Mouse (Mus musculus): ENCODE results near the gene Ube2g2. TPM values are rescaled to one million over a fixed set of nuclear protein-coding genes. Genes with fewer than 3 reads are reported as not detected.
"Not testable (repeated sequence)": the region's sequence is repeated elsewhere in the genome, so short reads cannot be mapped to it uniquely, and the experiment has no call there.

Ube2g2 gene
- total RNA-seq, 2 experiments from 2014 or later: 95.4 to 100.0 TPM

DNA sequence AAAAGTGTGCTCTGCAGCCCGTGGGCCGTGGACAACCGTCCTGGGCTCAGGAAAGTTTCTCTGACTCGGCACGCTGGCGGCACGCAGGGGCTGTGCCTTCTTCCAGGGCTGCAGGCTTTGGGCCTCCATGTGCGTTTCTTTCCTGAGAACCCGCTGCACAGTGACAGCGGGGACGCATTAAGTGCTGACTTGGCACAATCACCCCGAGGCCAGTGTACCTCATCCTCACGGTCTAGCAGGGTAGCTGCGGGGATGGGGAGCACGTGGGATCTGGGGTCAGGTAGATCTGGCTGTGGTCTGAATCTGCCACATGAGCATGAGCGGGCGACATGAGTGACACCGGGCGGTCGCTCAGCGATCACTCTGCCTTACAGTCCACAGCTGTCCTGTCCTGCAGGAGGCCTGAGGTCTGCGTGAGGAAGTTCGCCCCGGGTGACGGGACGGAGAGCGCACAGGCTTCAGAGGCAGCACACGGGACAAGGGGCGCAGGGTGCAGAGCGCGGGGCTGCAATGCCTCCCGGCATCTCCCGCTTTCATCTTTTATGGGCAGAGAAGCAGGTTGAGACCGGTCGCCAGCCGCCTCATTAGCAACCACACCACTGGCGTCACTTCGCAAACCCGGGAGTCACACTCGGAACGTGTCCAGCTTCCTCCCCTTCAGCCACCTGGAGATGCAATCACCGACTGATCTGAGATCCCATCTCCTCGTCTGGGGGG lies 42.0 kb downstream of the Ube2g2 start:
- no peak overlapping the region; the same call in 1 of the 2 replicates for H3K4me3 ChIP-seq
- intact Hi-C loops (cut with DNase I): no loop called here
- DNase-seq: no peak
- no peak overlapping the region for H3K27ac ChIP-seq
- TF ChIP-seq CTCF (IDR thresholded peaks at IDR 0.05): no peak

- TF ChIP-seq CTCF (IDR thresholded peaks at IDR 0.05): no peak
- no peak for DNase-seq
- no peak overlapping the region for H3K4me3 ChIP-seq
- intact Hi-C loops (cut with DNase I): no loop called here
- H3K27ac ChIP-seq: no peak overlapping the region
Measured at GRCm38 (mm10) chr10:77666342-77666741, 44.3 kb downstream of the Ube2g2 start.

- no peak for TF ChIP-seq CTCF (IDR thresholded peaks at IDR 0.05)
- DNase-seq: no peak
Measured at GRCm38 (mm10) chr10:77667402-77667801, 45.3 kb downstream of the Ube2g2 start.

GRCm38 (mm10) chr10:77670710-77671109 lies 48.6 kb downstream of the Ube2g2 start:
- TF ChIP-seq CTCF (IDR thresholded peaks at IDR 0.05): no peak
- Histone ChIP-seq H3K27ac (no peak overlapping the region), H3K4me3 (no peak overlapping the region)
- intact Hi-C loops (cut with DNase I): no loop called here
- no peak for DNase-seq

More at GRCm38 (mm10) chr10:77667402-77667801, 45.3 kb downstream of the Ube2g2 start:
- intact Hi-C loops (cut with DNase I): no loop called here
- Histone ChIP-seq H3K27ac (no peak overlapping the region), H3K4me3 (no peak overlapping the region)

DNA sequence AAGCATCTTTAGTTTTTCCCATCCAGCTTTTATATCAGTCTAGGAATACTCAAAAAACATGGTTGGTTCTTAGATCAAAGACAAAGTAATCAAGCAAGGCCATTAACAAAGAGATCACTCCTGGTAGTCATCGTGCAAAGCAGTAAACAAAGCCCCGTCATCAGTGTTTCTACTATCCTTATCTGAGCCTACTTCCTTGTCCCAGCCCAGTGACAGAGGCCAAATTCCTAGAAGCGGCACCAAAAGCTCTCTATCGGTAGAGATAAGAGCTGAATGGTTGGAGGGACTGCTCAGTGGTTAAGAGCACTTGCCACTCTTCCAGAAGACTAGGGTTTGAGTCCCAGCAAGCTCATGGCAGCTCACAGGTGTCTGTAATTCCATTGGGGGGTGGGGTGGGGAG lies 49.4 kb downstream of the Ube2g2 start:
- Histone ChIP-seq H3K27ac (no peak overlapping the region), H3K4me3 (no peak overlapping the region)
- TF ChIP-seq CTCF (IDR thresholded peaks at IDR 0.05): no peak

GRCm38 (mm10) chr10:77673765-77674164 lies 51.7 kb downstream of the Ube2g2 start:
- H3K27ac ChIP-seq: no peak overlapping the region
- TF ChIP-seq CTCF (IDR thresholded peaks at IDR 0.05): no peak
- no peak overlapping the region for H3K4me3 ChIP-seq
- intact Hi-C loops (cut with DNase I): no loop called here
- no peak for DNase-seq

More for the DNA sequence above, 49.4 kb downstream of the Ube2g2 start:
- DNase-seq: no peak
- intact Hi-C loops (cut with DNase I): no loop called here

- Histone ChIP-seq H3K4me3 (no peak overlapping the region), H3K27ac (no peak overlapping the region)
- DNase-seq: no peak
- intact Hi-C loops (cut with DNase I): no loop called here
- no peak for TF ChIP-seq CTCF (IDR thresholded peaks at IDR 0.05)
Measured at GRCm38 (mm10) chr10:77677562-77677961, 55.5 kb downstream of the Ube2g2 start.

DNA sequence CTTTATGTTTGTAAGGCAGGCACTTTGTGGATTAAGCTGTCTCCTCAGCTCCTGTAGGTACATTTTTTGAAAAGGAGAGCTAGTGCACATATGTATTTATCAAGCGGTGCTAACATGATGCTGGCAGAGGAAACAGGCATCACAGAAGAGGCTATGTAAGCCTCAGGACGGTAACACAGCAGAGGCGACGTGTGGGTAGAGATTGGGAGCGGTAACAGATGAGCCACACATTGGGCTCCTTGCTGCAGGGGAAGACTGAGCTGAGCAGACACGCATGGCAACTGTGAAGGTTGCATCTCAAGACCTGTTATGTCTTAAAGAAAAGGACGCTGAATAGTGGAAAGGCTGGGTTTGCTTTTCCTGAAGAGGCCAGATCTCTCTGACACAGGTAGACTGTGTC lies 60.9 kb downstream of the Ube2g2 start:
- Histone ChIP-seq H3K4me3 (no peak overlapping the region), H3K27ac (no peak overlapping the region)
- no peak for DNase-seq
- intact Hi-C loops (cut with DNase I): no loop called here
- no peak for TF ChIP-seq CTCF (IDR thresholded peaks at IDR 0.05)

GRCm38 (mm10) chr10:77684181-77684580 lies 62.1 kb downstream of the Ube2g2 start:
- TF ChIP-seq CTCF (IDR thresholded peaks at IDR 0.05): no peak
- intact Hi-C loops (cut with DNase I): no loop called here
- Histone ChIP-seq H3K27ac (no peak overlapping the region), H3K4me3 (no peak overlapping the region)
- DNase-seq: no peak

DNA sequence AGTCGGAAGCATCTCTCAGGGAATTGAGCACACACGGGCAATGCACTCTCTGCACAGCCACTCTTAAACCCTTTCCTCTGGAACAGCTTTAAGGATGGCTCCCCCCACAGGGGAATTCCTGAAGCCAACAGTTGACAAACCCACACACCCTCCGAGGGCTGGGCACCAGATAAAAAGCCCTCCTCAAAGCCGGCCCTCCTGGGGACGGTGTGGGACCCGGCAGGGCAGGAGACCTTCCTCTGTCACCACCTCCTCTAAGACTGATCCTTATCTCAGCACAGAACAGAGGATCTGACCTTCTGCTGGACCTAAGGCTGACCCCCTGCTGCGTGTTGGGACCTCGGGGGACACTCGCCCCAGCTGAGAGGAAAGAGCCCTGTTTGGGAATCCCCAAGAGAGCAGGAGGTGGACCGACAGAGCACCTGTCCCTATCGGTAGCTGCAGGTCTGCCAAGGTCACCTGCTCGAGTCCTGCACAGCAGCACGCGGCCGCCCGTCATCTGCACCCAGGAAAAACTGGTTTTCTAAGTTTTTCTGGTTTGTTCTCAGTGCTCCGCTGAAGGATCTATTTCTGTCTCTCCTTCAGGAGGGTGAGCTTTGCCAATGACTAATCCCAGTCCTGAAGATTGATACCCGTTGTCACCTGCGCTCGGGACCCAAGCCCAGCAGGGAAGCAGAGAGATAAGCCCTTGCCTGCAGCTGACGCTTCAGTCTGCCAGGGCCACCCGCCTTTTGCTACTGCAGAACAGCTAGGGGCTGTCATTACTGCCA lies 64.0 kb downstream of the Ube2g2 start, which contains the start of gene Tspear:
Gene Tspear, plus strand, starts transcription at position 675 of the 770 bp plus-strand sequence.
- Histone ChIP-seq H3K27ac (no peak within 1 kb of the TSS), H3K4me3 (no peak within 1 kb of the TSS)
- intact Hi-C loops (cut with DNase I): no loop called here
- no peak for DNase-seq
- TF ChIP-seq CTCF (IDR thresholded peaks at IDR 0.05): no peak

DNA sequence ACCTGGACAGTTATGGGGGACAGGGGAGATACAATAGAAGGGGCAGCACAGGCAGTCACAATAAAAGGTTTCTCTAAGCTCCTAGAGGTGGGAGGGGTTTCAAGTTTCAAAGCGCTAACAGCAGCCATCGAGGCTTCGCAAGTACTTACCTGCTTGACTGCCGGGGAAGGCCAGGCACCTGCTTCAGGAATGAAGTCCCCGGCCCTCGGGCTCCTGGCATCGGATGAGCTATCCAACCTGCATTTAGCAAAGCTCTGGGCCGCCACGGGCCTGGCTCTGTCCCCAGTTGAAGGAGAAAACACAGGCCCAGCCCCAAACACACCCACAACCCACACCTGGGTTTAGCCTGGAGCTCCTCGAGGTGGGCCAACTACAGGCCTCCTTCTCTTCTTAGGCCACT lies 64.9 kb downstream of the Ube2g2 start:
- TF ChIP-seq CTCF (IDR thresholded peaks at IDR 0.05): no peak
- Histone ChIP-seq H3K4me3 (no peak overlapping the region), H3K27ac (no peak overlapping the region)
- no peak for DNase-seq
- intact Hi-C loops (cut with DNase I): no loop called here

GRCm38 (mm10) chr10:77690356-77690807 lies 68.3 kb downstream of the Ube2g2 start, which contains the start of gene Gm19402:
Gene Gm19402 (minus strand): TSS chr10:77690757.
- intact Hi-C loops (cut with DNase I); DNase-seq; H3K4me3 ChIP-seq; H3K27ac ChIP-seq: not testable (repeated sequence)

Small RNA genes within 50 kb of the gene (microRNA-seq; reads per million reads assigned to microRNA genes)
- 6.5 reads per million for gene Mir1930

Other genes with a start within 250 kb of the Ube2g2 start
- 1 to 10 TPM; 6.6 to 8.9 TPM for gene Adarb1, start 204.0 kb upstream of the Ube2g2 start, total RNA-seq (2021)
- 1 to 10 TPM; 5.4 to 8.4 TPM for gene Fam207a, start 106.5 kb upstream of the Ube2g2 start, total RNA-seq (2021)
- gene Itgb2, start 92.0 kb upstream of the Ube2g2 start, total RNA-seq (2021): 1 to 10 TPM in 1 of 2 experiments, under 1 TPM in 1; 0.92 to 1.8 TPM
- gene Pttg1ip, start 40.6 kb upstream of the Ube2g2 start, total RNA-seq (2021): 10 to 100 TPM; 30.5 to 36.5 TPM
- 10 to 100 TPM; 43.5 to 44.5 TPM for gene Sumo3, start 16.2 kb upstream of the Ube2g2 start, total RNA-seq (2021)
- 1 to 10 TPM; 8.4 to 8.6 TPM for gene Gm49325, start 16.1 kb upstream of the Ube2g2 start, total RNA-seq (2021)
- gene Tspear, start 64.3 kb downstream of the Ube2g2 start, total RNA-seq (2021): not detected
- not detected for gene Gm19402, start 68.5 kb downstream of the Ube2g2 start, total RNA-seq (2021)
- not detected for gene Gm9508, start 75.0 kb downstream of the Ube2g2 start, total RNA-seq (2021)
- not detected for gene Gm10272, start 84.4 kb downstream of the Ube2g2 start, total RNA-seq (2021)
- gene Gm10024, start 89.2 kb downstream of the Ube2g2 start, total RNA-seq (2021): not detected
- gene Gm10142, start 93.5 kb downstream of the Ube2g2 start, total RNA-seq (2021): not detected
- not detected for gene Krtap12-1, start 98.3 kb downstream of the Ube2g2 start, total RNA-seq (2021)
- not detected for gene Gm10100, start 104.2 kb downstream of the Ube2g2 start, total RNA-seq (2021)
- gene Gm18596, start 120.4 kb downstream of the Ube2g2 start, total RNA-seq (2021): not detected
- gene Gm9736, start 129.1 kb downstream of the Ube2g2 start, total RNA-seq (2021): not detected
- gene Gm3233, start 137.4 kb downstream of the Ube2g2 start, total RNA-seq (2021): not detected
- gene Gm3238, start 149.1 kb downstream of the Ube2g2 start, total RNA-seq (2021): not detected
- gene Gm7138, start 154.7 kb downstream of the Ube2g2 start, total RNA-seq (2021): not detected
- not detected for gene Gm3250, start 160.3 kb downstream of the Ube2g2 start, total RNA-seq (2021)
- gene Gm7137, start 165.9 kb downstream of the Ube2g2 start, total RNA-seq (2021): not detected
- gene Gm9639, start 172.8 kb downstream of the Ube2g2 start, total RNA-seq (2021): not detected
- not detected for gene Gm19668, start 176.9 kb downstream of the Ube2g2 start, total RNA-seq (2021)
- gene Gm9507, start 189.6 kb downstream of the Ube2g2 start, total RNA-seq (2021): not detected
- gene Gm2696, start 192.4 kb downstream of the Ube2g2 start, total RNA-seq (2021): not detected
- gene Krtap10-4, start 204.8 kb downstream of the Ube2g2 start, total RNA-seq (2021): not detected
- not detected for gene Krtap10-10, start 213.7 kb downstream of the Ube2g2 start, total RNA-seq (2021)
- gene Gm36176, start 224.5 kb downstream of the Ube2g2 start, total RNA-seq (2021): not detected
- gene Gm10318, start 230.6 kb downstream of the Ube2g2 start, total RNA-seq (2021): not detected
- not detected for gene Gm3285, start 239.7 kb downstream of the Ube2g2 start, total RNA-seq (2021)

Measured in gastrocnemius, adult 2 months (tissue).